Mouse (Mus musculus) MEL (cell line): ENCODE data around the gene Larp7.

Source experiments
- CHD2 ChIP-seq: IDR thresholded peaks from 2 replicates; pipeline ENCODE4 v1.6.1; 2011; ENCODE audit warnings: low read length, improper control_type of control experiment
- CTCF ChIP-seq, 3 experiments: IDR thresholded peaks in 2 of 3; conservative IDR thresholded peaks in 1 of 3; 2 replicates each; pipeline ENCODE4 v1.5.1; 2011 to 2012; ENCODE audit warnings: low read length in 3 of 3, low read depth in 2 of 3, mild to moderate bottlenecking in 2 of 3, improper control_type of control experiment in 1 of 3, inconsistent platforms in 1 of 3, mixed read lengths in 1 of 3, moderate library complexity in 1 of 3; ENCODE audit not compliant: control insufficient read depth in 1 of 3, insufficient read depth in 1 of 3, poor library complexity in 1 of 3, severe bottlenecking in 1 of 3
- EP300 ChIP-seq, 2 experiments: IDR thresholded peaks; 2 replicates each; pipeline ENCODE4 v1.6.1; 2011; ENCODE audit warnings: improper control_type of control experiment in 2 of 2, low read length in 2 of 2, low read depth in 1 of 2, mild to moderate bottlenecking in 1 of 2
- GATA1 ChIP-seq: IDR thresholded peaks from 2 replicates; pipeline ENCODE4 v1.6.1; 2011; ENCODE audit warnings: low read depth, low read length, improper control_type of control experiment
- NELFE ChIP-seq: IDR thresholded peaks from 2 replicates; pipeline ENCODE4 v1.6.1; 2011; ENCODE audit warnings: low read depth, low read length, improper control_type of control experiment
- POLR2A ChIP-seq, 2 experiments: IDR thresholded peaks; 2 replicates each; pipeline ENCODE4 v1.6.1; 2011 to 2012; ENCODE audit warnings: low read length in 2 of 2, mild to moderate bottlenecking in 2 of 2, control low read depth in 1 of 2, improper control_type of control experiment in 1 of 2, low read depth in 1 of 2, moderate library complexity in 1 of 2; ENCODE audit not compliant: control insufficient read depth in 1 of 2, insufficient read depth in 1 of 2, poor library complexity in 1 of 2
- RAD21 ChIP-seq: IDR thresholded peaks from 2 replicates; pipeline ENCODE4 v1.6.1; 2011; ENCODE audit warnings: mild to moderate bottlenecking, low read depth, low read length, improper control_type of control experiment
- TCF12 ChIP-seq: IDR thresholded peaks from 2 replicates; pipeline ENCODE4 v1.6.1; 2014; ENCODE audit warnings: low read depth, mild to moderate bottlenecking, inconsistent platforms, low read length, improper control_type of control experiment, moderate library complexity
- ZNF384 ChIP-seq: IDR thresholded peaks from 2 replicates; pipeline ENCODE4 v1.6.1; 2012; ENCODE audit warnings: low read depth, mild to moderate bottlenecking, inconsistent platforms, low read length, improper control_type of control experiment

GRCm38 (mm10) chr3:127521156-127521555, 32.0 kb downstream of the Larp7 start:
- TF ChIP-seq CTCF (IDR thresholded peaks at IDR 0.05 in 2 of 3, conservative IDR thresholded peaks at IDR 0.05 in 1 of 3; ENCODE audit: control insufficient read depth in 1 of 3, insufficient read depth in 1 of 3, low read depth in 2 of 3, low read length in 3 of 3, poor library complexity in 1 of 3, severe bottlenecking in 1 of 3) (no peak), CHD2 (no peak), POLR2A (IDR thresholded peaks at IDR 0.05; ENCODE audit: control insufficient read depth in 1 of 2, insufficient read depth in 1 of 2, low read depth in 1 of 2, low read length in 2 of 2, poor library complexity in 1 of 2) (no peak), RAD21 (no peak), EP300 (IDR thresholded peaks at IDR 0.05; ENCODE audit: low read depth in 1 of 2, low read length in 2 of 2) (no peak), TCF12 (no peak), GATA1 (no peak), ZNF384 (no peak), NELFE (no peak)
